Mouse (Mus musculus): Measurements from ENCODE around the gene Gm7694. TPM values are rescaled to one million over a fixed set of nuclear protein-coding genes. Genes with fewer than 3 reads are reported as not detected.

The Gm7694 gene
- total RNA-seq (2015) (5.7 and 5.8 TPM in 2 replicates), total RNA-seq (2017) (2.7 and 4.1 TPM in 2 replicates)

- no peak for ATAC-seq (ENCODE audit: poor library complexity, severe bottlenecking)
These were observed at the start of gene Gm7694 for GRCm38 (mm10) chr1:170306232-170306631. Gene Gm7694, minus strand, starts transcription at chr1:170306332.

- ATAC-seq (ENCODE audit: poor library complexity, severe bottlenecking), result 0 out of 2 replicates have a peak, but pooled peaks have one; percentile 24
These were observed 47.2 kb upstream of the Gm7694 start for GRCm38 (mm10) chr1:170353335-170353734.

GRCm38 (mm10) chr1:170351080-170351479, 44.9 kb upstream of the Gm7694 start:
- ATAC-seq (ENCODE audit: poor library complexity, severe bottlenecking), result no peak

- no peak for ATAC-seq (ENCODE audit: poor library complexity, severe bottlenecking)
These were observed 40.1 kb upstream of the Gm7694 start for GRCm38 (mm10) chr1:170346266-170346665.

- no peak for ATAC-seq (ENCODE audit: poor library complexity, severe bottlenecking)
These were observed 37.8 kb upstream of the Gm7694 start for GRCm38 (mm10) chr1:170343906-170344305.

- no peak for ATAC-seq (ENCODE audit: poor library complexity, severe bottlenecking)
These were observed 36.9 kb upstream of the Gm7694 start for GRCm38 (mm10) chr1:170343081-170343480.

GRCm38 (mm10) chr1:170339943-170340342, 33.8 kb upstream of the Gm7694 start:
- ATAC-seq (ENCODE audit: poor library complexity, severe bottlenecking), result no peak; the same call in 1 of the 2 replicates

GRCm38 (mm10) chr1:170332775-170333174, 26.6 kb upstream of the Gm7694 start:
- no peak for ATAC-seq (ENCODE audit: poor library complexity, severe bottlenecking)

GRCm38 (mm10) chr1:170331926-170332325, 25.8 kb upstream of the Gm7694 start:
- ATAC-seq (ENCODE audit: poor library complexity, severe bottlenecking), result no peak

GRCm38 (mm10) chr1:170325277-170325676, 19.1 kb upstream of the Gm7694 start:
- ATAC-seq (ENCODE audit: poor library complexity, severe bottlenecking), result no peak

- no peak for ATAC-seq (ENCODE audit: poor library complexity, severe bottlenecking)
These were observed 18.2 kb upstream of the Gm7694 start for GRCm38 (mm10) chr1:170324312-170324711.

- no peak for ATAC-seq (ENCODE audit: poor library complexity, severe bottlenecking)
These were observed 16.9 kb upstream of the Gm7694 start for GRCm38 (mm10) chr1:170323001-170323400.

- ATAC-seq (ENCODE audit: poor library complexity, severe bottlenecking), result no peak
These were observed 15.9 kb upstream of the Gm7694 start for GRCm38 (mm10) chr1:170322046-170322445.

GRCm38 (mm10) chr1:170311431-170311830, 5.3 kb upstream of the Gm7694 start:
- ATAC-seq (ENCODE audit: poor library complexity, severe bottlenecking), result no peak

- ATAC-seq (ENCODE audit: poor library complexity, severe bottlenecking), result no peak
These were observed 2.4 kb upstream of the Gm7694 start, which contains the start of gene Spata46 for GRCm38 (mm10) chr1:170308503-170308902. Gene Spata46, plus strand, starts transcription at chr1:170308803.

- peak; percentile 88 for ATAC-seq (ENCODE audit: poor library complexity, severe bottlenecking)
These were observed 1.1 kb downstream of the Gm7694 start for GRCm38 (mm10) chr1:170305002-170305401.

GRCm38 (mm10) chr1:170303103-170303502, 3.0 kb downstream of the Gm7694 start:
- ATAC-seq (ENCODE audit: poor library complexity, severe bottlenecking), result no peak

GRCm38 (mm10) chr1:170302456-170302855, 3.7 kb downstream of the Gm7694 start:
- no peak for ATAC-seq (ENCODE audit: poor library complexity, severe bottlenecking)

GRCm38 (mm10) chr1:170301686-170302085, 4.4 kb downstream of the Gm7694 start:
- no peak for ATAC-seq (ENCODE audit: poor library complexity, severe bottlenecking)

- peak; percentile 36; the same call in 1 of the 2 replicates for ATAC-seq (ENCODE audit: poor library complexity, severe bottlenecking)
These were observed 6.6 kb downstream of the Gm7694 start for GRCm38 (mm10) chr1:170299496-170299895.

GRCm38 (mm10) chr1:170294786-170295570, 11.2 kb downstream of the Gm7694 start:
- ATAC-seq (ENCODE audit: poor library complexity, severe bottlenecking), result no peak

- no peak for ATAC-seq (ENCODE audit: poor library complexity, severe bottlenecking)
These were observed 12.9 kb downstream of the Gm7694 start for GRCm38 (mm10) chr1:170293257-170293656.

Data from megakaryocyte, adult 5-6 weeks (primary cell).